Mouse (Mus musculus) stomach, embryonic 16.5 days (tissue): ENCODE data around the gene Shkbp1. TPM values are rescaled to one million over a fixed set of nuclear protein-coding genes. Genes with fewer than 3 reads are reported as not detected.

Experiments used
- ATAC-seq: fragments of 200-750 bp; cut with Nextera tagmentation; 2 replicates; pipeline ENCODE4 v1.8.0; 2017; ENCODE audit warnings: moderate number of reproducible peaks, moderate TSS enrichment; ENCODE audit not compliant: insufficient read depth, low FRiP score
- H3K27ac ChIP-seq: fragments of 300-500 bp; sonication (generic); 2 replicates; pipeline ENCODE4 v1.5.1; 2014; ENCODE audit warnings: low read length
- H3K27me3 ChIP-seq: fragments of 300-500 bp; sonication (generic); 2 replicates; pipeline ENCODE4 v1.6.1; 2014; ENCODE audit warnings: low read length, control low read depth, mixed read lengths; ENCODE audit not compliant: control insufficient read depth, insufficient read depth
- H3K36me3 ChIP-seq: fragments of 300-500 bp; sonication (generic); 2 replicates; pipeline ENCODE4 v1.6.1; 2014; ENCODE audit warnings: low read length; ENCODE audit not compliant: control insufficient read depth, insufficient read depth
- H3K4me1 ChIP-seq: fragments of 300-500 bp; sonication (generic); 2 replicates; pipeline ENCODE4 v1.6.1; 2014; ENCODE audit warnings: low read length, control low read depth, mixed read lengths; ENCODE audit not compliant: control insufficient read depth, insufficient read depth
- H3K4me2 ChIP-seq: fragments of 300-500 bp; sonication (generic); 2 replicates; pipeline ENCODE4 v1.6.1; 2014; ENCODE audit warnings: low read depth, low read length, mixed read lengths
- H3K4me3 ChIP-seq: fragments of 300-500 bp; sonication (generic); replicated peaks from 2 replicates; pipeline ENCODE4 v1.5.1; 2014; ENCODE audit warnings: mild to moderate bottlenecking, low read length
- H3K9ac ChIP-seq: fragments of 300-500 bp; sonication (generic); 2 replicates; pipeline ENCODE4 v1.6.1; 2014; ENCODE audit warnings: low read length
- H3K9me3 ChIP-seq: fragments of 300-500 bp; sonication (generic); replicated peaks from 2 replicates; pipeline ENCODE4 v1.6.1; 2016; ENCODE audit warnings: low read length, control low read depth; ENCODE audit not compliant: control insufficient read depth
- WGBS: fragments of 180-500 bp; shearing (Covaris S2); extraction: QIAGEN DNeasy Blood & Tissue Kit; methylation state at CpG from one replicate; pipeline ENCODE4 v1.1.7; 2014; 5-methylcytosine and 5-hydroxymethylcytosine counted together
- polyA plus RNA-seq: library from polyadenylated mRNA; unstranded; fragments of >200 nt; fragmentation: Nextera tagmentation; extraction: Ambion mirVana; gene quantifications from 2 replicates; pipeline ENCODE4 v1.2.1, GENCODE M21; 2015

The Shkbp1 gene
- polyA plus RNA-seq, 1 experiment from 2014 or later: 41.0 TPM

GRCm38 (mm10) chr7:27305091-27305730, 50.6 kb downstream of the Shkbp1 start:
- Histone ChIP-seq H3K4me3 (no peak overlapping the region), H3K9me3 (no peaks in the 10 kb centered on the region), H3K27me3 (no peaks in the 10 kb centered on the region), H3K27ac (no peak overlapping the region), H3K4me1 (peaks cover 12% of the 10 kb centered on the region), H3K4me2 (no peak overlapping the region), H3K36me3 (0 out of 2 replicates have a peak, but pooled peaks cover 6% of the 10 kb centered on the region), H3K9ac (no peak overlapping the region)
- WGBS: 87% methylated on average over 17 of the region's 17 CpGs
- no peak for ATAC-seq

- peak; percentile 8; the same call in 1 of the 2 replicates for ATAC-seq
- Histone ChIP-seq H3K4me3 (no peak overlapping the region), H3K36me3 (0 out of 2 replicates have a peak, but pooled peaks cover 6% of the 10 kb centered on the region), H3K4me1 (peaks cover 2% of the 10 kb centered on the region; the same call in 1 of the 2 replicates), H3K27ac (0 out of 2 replicates have a peak overlapping the region, but pooled peaks have one; percentile 21), H3K9me3 (no peaks in the 10 kb centered on the region), H3K4me2 (no peak overlapping the region), H3K9ac (no peak overlapping the region), H3K27me3 (no peaks in the 10 kb centered on the region)
- WGBS: 5% methylated on average over 11 of the region's 11 CpGs
These were observed 53.6 kb downstream of the Shkbp1 start for GRCm38 (mm10) chr7:27302172-27302571.

GRCm38 (mm10) chr7:27300801-27301200, 55.0 kb downstream of the Shkbp1 start:
- no peaks in the 10 kb centered on the region for H3K36me3 ChIP-seq
- WGBS: 63% methylated on average over 5 of the region's 5 CpGs
- H3K9me3 ChIP-seq: no peaks in the 10 kb centered on the region
- no peak for ATAC-seq
- H3K4me1 ChIP-seq: peaks cover 2% of the 10 kb centered on the region; the same call in 1 of the 2 replicates
- no peak overlapping the region for H3K9ac ChIP-seq
- no peak overlapping the region for H3K4me2 ChIP-seq
- H3K27me3 ChIP-seq: no peaks in the 10 kb centered on the region
- H3K4me3 ChIP-seq: no peak overlapping the region
- H3K27ac ChIP-seq: no peak overlapping the region

DNA sequence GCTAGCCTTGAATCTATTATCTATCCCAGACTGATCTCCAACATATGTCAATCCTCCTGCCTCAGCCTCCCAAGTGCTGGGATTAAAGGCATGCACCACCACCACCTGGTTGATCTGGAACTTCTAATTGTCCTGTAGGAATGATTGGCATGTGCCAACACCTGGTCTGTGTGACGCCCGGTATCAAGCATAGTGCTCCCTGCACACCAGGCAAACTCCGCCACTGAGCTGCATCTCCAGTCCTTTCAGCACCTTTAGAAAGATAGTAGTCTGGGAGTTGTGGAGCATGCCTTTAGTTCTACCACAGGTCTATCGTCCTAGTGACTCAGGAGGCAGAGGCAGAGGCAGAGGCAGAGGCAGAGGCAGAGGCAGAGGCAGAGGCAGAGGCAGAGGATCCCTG, 55.5 kb downstream of the Shkbp1 start:
- Histone ChIP-seq H3K4me1 (peaks cover 2% of the 10 kb centered on the region; the same call in 1 of the 2 replicates), H3K27me3 (no peaks in the 10 kb centered on the region), H3K4me2 (no peak overlapping the region), H3K27ac (no peak overlapping the region), H3K9ac (no peak overlapping the region), H3K9me3 (no peaks in the 10 kb centered on the region), H3K36me3 (no peaks in the 10 kb centered on the region), H3K4me3 (no peak overlapping the region)
- WGBS: 76% methylated on average over 4 of the region's 4 CpGs
- ATAC-seq: no peak

- H3K4me2 ChIP-seq: no peak overlapping the region
- no peaks in the 10 kb centered on the region for H3K36me3 ChIP-seq
- ATAC-seq: no peak
- no peaks in the 10 kb centered on the region for H3K27me3 ChIP-seq
- H3K4me1 ChIP-seq: peaks cover 2% of the 10 kb centered on the region; the same call in 1 of the 2 replicates
- 76% methylated on average over 6 of the region's 6 CpGs for WGBS
- H3K9me3 ChIP-seq: 0 out of 2 replicates have a peak, but pooled peaks cover 2% of the 10 kb centered on the region
- no peak overlapping the region for H3K9ac ChIP-seq
- no peak overlapping the region for H3K4me3 ChIP-seq
- peak overlapping the region; percentile 84 for H3K27ac ChIP-seq
These were observed 57.0 kb downstream of the Shkbp1 start for GRCm38 (mm10) chr7:27298816-27299215.

DNA sequence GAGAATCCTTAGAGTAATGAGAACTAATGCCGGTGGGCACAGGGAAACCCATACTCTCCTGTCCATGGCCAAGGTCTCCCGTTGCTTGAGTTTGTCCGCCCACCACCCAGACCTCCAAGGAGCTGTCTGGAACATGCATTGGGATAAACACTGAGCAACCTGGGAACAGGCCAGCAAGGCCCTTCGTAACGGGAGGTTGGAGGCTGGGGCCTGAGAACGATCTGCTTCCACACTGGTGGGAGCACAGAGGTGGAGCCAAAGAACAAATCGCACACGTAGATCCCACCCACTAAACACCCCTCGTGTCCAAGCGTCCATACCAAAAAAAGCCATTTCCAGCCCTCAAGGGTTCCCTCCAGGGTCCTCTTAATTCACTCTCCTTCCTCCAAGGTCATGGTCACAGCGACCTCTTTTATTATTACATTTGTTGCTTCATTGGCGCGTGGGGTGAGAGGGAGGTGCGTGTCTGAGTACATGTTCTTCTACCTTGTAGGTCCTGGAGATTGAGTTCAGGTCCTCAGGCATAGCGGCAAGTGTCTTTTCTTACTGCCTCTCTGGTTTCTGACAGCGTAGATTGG, 57.7 kb downstream of the Shkbp1 start:
- Histone ChIP-seq H3K4me1 (peaks cover 2% of the 10 kb centered on the region; the same call in 1 of the 2 replicates), H3K27me3 (no peaks in the 10 kb centered on the region), H3K36me3 (no peaks in the 10 kb centered on the region), H3K9ac (no peak overlapping the region), H3K4me2 (no peak overlapping the region; the same call in 1 of the 2 replicates), H3K4me3 (no peak overlapping the region), H3K9me3 (0 out of 2 replicates have a peak, but pooled peaks cover 2% of the 10 kb centered on the region), H3K27ac (peak overlapping the region; percentile 84)
- ATAC-seq: peak; percentile 74
- WGBS: 54% methylated on average over 16 of the region's 16 CpGs

DNA sequence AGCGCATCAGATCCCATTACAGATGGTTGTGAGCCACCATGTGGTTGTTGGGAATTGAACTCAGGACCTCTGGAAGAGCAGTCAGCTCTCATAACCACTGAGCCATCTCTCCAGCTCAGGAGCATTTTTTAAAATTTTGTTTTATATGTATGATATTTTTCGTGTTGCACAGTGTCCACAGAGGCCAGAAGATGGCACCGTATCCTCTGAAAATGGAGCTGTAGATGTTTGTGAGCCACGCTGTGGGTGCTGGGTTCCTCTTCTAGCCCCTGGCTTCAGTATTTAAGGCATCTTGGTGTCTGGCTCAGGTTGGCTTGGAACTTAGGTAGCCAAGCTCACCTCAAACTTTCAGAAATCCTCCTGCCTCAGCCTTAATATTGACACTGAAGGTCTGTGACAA, 59.3 kb downstream of the Shkbp1 start:
- Histone ChIP-seq H3K9me3 (0 out of 2 replicates have a peak, but pooled peaks cover 2% of the 10 kb centered on the region), H3K36me3 (no peaks in the 10 kb centered on the region), H3K27ac (no peak overlapping the region), H3K4me1 (peaks cover 12% of the 10 kb centered on the region), H3K27me3 (no peaks in the 10 kb centered on the region), H3K4me2 (no peak overlapping the region), H3K4me3 (no peak overlapping the region), H3K9ac (no peak overlapping the region)
- no peak for ATAC-seq
- WGBS: 91% methylated on average over 4 of the region's 4 CpGs

DNA sequence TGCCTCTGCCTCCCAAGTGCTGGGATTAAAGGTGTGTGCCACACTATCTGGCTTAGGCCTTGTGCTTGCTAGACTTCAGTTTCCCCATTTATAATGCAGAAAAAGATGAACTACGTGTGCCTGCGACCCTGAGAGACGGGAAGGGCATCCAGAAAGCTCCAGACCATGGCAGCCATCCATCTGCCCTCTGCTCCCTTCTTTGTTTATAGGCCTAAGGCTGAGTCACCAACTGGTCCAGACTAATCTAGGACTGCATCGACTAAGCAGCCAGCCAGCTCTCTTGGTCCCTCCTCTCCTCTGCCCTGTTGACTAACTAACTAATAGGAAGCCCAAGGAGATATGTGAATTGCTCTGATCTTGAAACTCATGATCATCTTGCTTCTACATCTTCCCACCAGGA, 59.9 kb downstream of the Shkbp1 start:
- peaks cover 15% of the 10 kb centered on the region for H3K4me1 ChIP-seq
- H3K4me3 ChIP-seq: no peak overlapping the region
- no peak for ATAC-seq
- no peak overlapping the region for H3K27ac ChIP-seq
- H3K27me3 ChIP-seq: no peaks in the 10 kb centered on the region
- no peak overlapping the region for H3K4me2 ChIP-seq
- no peaks in the 10 kb centered on the region for H3K36me3 ChIP-seq
- H3K9ac ChIP-seq: no peak overlapping the region
- 56% methylated on average over 4 of the region's 4 CpGs for WGBS
- H3K9me3 ChIP-seq: 0 out of 2 replicates have a peak, but pooled peaks cover 2% of the 10 kb centered on the region
